Mouse (Mus musculus): ENCODE results near the gene Golga3. TPM values are rescaled to one million over a fixed set of nuclear protein-coding genes. Genes with fewer than 3 reads are reported as not detected.

The Golga3 gene
- 10 to 100 TPM; 47.1 to 47.5 TPM for total RNA-seq (2021)
- long read RNA-seq, experiment 1, full-length matches to known transcripts: 14 of 26 reads
- long read RNA-seq, experiment 1, partial matches to known transcripts: 6 of 26 reads
- long read RNA-seq, experiment 1, other reads (novel, unspliced or antisense): 6 of 26 reads
- long read RNA-seq, experiment 2, full-length matches to known transcripts: 8 of 19 reads
- long read RNA-seq, experiment 2, partial matches to known transcripts: 4 of 19 reads
- long read RNA-seq, experiment 2, other reads (novel, unspliced or antisense): 7 of 19 reads

DNA sequence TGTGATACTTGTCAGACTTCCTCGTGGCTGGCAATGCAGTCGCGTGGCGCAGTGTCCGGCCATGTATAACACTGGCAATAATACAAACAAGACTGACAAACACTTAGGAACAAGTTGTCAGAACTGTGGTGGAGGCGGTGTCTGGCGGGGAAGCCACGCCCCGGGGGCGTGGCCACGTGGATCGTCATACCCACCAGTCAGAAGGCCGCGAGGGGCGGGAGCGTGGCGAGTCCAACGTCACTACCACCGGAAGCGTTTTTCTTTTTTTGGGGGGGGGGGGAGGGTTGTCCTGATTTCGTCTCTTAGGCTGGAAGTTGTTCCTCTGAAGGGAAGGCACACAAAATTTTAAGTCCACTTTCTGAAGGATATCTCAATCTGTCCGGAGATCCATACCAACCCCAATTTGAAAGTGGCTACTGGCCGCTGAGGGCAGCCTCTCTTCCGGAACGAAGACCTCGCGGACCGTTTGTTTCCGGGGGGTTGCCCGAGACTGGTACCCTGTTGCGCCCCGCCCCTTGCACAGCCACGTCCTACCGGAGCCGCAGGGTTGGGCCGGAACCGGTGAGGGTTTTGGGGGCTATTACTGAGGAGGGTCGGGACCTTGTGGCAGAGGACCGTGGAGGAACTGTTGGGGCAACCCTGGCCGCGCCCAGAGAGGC is at the start of gene Golga3:
Gene Golga3 (plus strand): TSS at position 340 of the 659 bp plus-strand sequence.
- DNase-seq (ENCODE audit: low spot score in 2 of 2): peak; percentile 83 to 91

DNA sequence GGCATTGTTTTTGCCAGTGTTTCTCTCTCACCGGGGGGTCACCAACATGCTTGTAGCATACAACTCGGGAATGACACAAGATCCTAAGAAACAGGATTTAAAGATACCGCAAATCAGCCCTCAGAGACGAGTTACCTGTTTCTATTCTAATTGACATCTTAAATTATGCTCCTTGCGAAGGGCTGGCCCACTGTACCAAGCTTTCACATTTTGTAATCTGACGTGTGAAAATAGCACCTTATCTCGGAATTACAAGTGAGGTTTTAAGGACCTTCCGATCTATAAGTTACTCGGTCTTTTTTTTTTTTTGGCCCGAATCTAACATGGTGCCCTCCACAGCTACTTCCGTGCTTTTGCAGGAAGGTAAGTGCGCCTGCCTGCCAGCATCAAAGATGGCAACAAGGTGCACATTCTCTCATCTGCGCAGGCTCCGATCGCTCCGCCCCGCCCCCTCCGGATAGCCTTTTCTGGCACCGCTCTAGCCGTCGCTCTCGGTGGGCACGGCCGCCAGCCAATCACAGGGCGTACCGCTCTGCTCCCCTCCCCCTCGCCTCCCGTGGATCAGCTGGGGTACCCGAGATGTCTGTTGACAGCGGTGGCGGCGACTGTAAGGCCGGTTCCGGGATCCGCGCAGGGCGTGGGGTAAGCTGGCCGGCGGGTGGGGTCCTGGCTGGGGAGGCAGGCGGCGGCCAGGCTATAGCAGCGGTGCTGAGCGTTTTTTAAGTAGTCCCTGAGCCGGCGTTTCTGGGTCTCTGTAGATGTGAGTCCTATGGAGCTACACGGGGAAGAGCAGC is 41.0 kb upstream of the Golga3 start, which contains the start of gene Chfr:
Gene Chfr (plus strand): TSS at position 550 of the 794 bp plus-strand sequence.
- DNase-seq (ENCODE audit: low spot score in 2 of 2): peak; percentile 100

DNA sequence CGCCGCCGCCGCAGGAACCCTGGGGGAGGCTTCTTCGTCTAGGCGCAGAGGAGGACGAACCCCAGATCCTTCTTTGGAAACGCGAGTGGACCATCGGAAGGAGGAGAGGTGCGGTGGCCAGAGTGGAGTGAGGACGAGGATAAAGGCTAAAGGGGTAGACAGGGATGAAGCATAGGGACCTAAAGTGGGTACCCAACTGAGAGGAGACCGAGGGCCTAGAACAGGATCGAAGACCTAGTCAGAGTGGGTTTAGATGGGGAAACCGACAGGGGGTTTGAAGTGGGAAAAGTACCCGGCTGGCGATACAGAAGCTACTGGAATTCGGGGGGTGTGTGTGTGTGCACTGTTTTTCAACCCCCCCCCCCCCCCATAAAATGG is 40.4 kb upstream of the Golga3 start:
- DNase-seq (ENCODE audit: low spot score in 2 of 2): no peak

GRCm38 (mm10) chr5:110137816-110138215 is 38.7 kb upstream of the Golga3 start:
- DNase-seq (ENCODE audit: low spot score in 2 of 2): no peak

- no peak for DNase-seq (ENCODE audit: low spot score in 2 of 2)
Observed at GRCm38 (mm10) chr5:110139325-110139724, 37.2 kb upstream of the Golga3 start.

GRCm38 (mm10) chr5:110140424-110140823 is 36.1 kb upstream of the Golga3 start:
- no peak for DNase-seq (ENCODE audit: low spot score in 2 of 2)

- no peak for DNase-seq (ENCODE audit: low spot score in 2 of 2)
Observed at GRCm38 (mm10) chr5:110142309-110142708, 34.2 kb upstream of the Golga3 start.

GRCm38 (mm10) chr5:110143007-110143406 is 33.5 kb upstream of the Golga3 start:
- DNase-seq (ENCODE audit: low spot score in 2 of 2): no peak

DNA sequence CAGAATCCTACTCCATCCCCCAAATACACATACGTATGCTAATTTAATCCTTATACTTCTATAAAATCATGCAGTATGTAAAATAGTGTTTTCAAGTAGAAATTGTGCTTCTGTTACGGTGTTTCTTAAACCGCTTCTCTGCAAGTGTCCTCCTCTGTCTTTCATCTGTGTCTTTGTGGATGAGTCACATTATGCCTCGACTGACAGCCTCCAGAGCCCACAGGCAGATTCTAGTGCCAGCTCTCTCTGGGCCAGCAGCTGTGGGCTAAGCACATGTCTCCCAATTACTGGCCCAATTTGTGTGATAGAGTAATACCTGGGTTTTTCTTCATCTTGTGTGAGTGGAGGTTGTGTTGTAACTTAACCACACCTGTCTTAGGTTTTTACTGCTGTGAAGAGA is 7.1 kb upstream of the Golga3 start:
- no peak for DNase-seq (ENCODE audit: low spot score in 2 of 2)

DNA sequence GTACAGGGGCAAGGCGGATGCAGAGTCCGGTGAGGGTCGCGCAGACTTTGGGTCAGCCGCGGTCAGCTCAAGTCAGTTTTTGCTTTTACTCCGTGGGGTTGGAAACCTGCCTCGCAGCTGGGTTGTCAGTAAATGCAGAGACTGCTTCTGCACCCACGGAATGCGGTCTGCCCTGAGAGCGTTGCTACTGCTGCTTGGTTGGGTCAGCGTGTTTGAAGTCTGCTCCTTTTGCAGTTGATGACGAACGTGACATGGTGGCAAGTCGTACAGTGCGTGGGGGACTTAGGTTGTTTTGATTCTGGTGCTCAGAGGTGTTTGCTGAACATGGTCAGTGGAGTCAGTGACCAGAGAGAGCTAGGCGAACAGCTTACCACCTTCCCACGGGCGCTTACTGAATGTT is 520 bp downstream of the Golga3 start:
- DNase-seq (ENCODE audit: low spot score in 2 of 2): peak in 1 of 2 experiments; percentile 13

- no peak for DNase-seq (ENCODE audit: low spot score in 2 of 2)
Observed at GRCm38 (mm10) chr5:110178628-110179027, 2.1 kb downstream of the Golga3 start.

GRCm38 (mm10) chr5:110181716-110182115 is 5.2 kb downstream of the Golga3 start:
- DNase-seq (ENCODE audit: low spot score in 2 of 2): no peak

- DNase-seq (ENCODE audit: low spot score in 2 of 2): no peak
Observed at GRCm38 (mm10) chr5:110203164-110203895, 26.8 kb downstream of the Golga3 start.

DNA sequence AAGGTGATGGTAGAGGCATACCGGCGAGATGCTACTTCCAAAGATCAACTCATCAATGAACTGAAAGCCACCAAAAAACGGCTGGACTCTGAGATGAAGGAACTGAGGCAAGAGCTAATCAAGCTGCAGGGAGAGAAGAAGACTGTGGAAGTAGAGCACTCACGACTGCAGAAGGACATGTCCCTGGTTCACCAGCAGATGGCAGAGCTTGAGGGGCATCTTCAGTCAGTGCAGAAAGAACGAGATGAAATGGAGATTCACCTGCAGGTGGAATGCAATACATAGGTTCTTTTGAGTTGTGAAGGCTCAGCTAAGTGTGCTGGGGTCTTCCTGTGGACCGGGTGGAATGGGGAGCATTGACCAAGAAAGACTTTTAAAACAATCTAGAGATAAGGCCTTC is 28.3 kb downstream of the Golga3 start:
- DNase-seq (ENCODE audit: low spot score in 2 of 2): no peak

DNA sequence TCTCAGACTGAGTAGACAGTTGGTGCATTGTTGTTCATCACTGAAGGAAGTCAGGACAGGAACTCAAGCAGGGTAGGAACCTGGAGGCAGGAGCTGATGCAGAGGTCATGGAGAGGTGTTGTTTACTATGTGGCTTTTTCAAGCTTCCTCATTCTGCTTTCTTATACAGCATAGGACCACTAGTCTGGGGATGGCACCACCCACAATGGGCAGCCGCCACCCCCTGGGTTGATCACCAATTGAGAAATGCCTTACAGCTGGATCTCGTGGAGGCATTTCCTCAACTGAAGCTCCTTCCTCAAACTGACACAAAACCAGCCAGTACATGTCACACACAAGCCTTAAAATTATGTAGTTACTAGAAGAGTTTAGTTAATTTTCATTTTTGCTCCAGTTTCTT is 34.8 kb downstream of the Golga3 start:
- no peak for DNase-seq (ENCODE audit: low spot score in 2 of 2)

DNA sequence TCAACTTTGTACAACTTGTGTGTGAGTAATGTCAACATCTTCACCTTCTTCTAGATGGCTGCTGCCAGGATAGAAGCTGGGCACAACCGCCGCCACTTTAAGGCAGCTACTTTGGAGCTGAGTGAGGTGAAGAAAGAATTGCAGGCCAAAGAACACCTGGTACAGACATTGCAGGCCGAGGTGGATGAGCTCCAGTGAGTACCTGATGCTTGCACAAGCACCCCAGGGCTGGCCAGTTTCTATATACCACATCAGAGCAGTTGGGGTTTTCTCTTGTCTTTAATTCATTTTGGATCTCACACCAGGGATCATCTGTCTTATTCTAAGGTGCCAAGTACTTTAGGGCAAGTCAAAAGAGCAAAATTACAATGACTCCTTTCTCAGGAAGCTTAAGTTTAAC is 40.3 kb downstream of the Golga3 start:
- DNase-seq (ENCODE audit: low spot score in 2 of 2): no peak

DNA sequence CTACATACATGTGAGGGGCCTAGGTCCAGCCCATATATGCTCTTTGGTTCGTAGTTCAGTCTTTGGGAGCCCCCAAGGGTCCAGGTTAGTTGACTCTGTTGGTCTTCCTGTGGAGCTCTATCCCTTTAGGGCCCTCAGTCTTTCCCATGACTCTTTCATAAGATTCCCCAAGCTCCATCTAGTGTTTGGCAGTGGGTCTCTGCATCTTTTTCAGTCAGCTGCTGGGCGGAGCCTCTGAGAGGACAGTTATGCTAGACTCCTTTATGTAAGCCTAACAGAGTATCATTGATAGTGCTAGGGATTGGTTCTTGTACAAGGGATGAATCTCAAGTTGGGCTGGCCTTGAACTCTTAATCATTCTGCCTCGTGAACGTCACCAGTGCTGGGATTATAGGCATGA is 43.8 kb downstream of the Golga3 start:
- no peak for DNase-seq (ENCODE audit: low spot score in 2 of 2)

DNA sequence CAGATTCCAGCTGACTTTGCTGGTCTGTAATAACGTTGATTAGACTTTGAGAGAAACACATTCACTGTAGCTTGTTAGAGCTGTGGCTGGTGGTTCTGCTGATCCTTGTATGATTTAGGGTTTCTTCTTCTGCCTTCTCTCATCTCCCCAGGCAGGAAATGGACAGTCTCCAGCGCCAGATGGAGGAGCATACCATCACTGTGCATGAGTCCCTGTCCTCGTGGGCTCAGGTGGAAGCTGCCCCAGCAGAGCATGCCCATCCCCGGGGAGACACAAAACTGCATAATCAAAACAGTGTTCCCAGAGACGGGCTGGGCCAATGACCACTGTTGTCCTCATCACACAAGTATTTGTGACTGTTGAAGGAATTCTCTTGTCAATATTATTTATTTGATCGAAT is 46.3 kb downstream of the Golga3 start:
- no peak for DNase-seq (ENCODE audit: low spot score in 2 of 2)

- no peak for DNase-seq (ENCODE audit: low spot score in 2 of 2)
Observed at GRCm38 (mm10) chr5:110225056-110225455, 48.6 kb downstream of the Golga3 start.

DNA sequence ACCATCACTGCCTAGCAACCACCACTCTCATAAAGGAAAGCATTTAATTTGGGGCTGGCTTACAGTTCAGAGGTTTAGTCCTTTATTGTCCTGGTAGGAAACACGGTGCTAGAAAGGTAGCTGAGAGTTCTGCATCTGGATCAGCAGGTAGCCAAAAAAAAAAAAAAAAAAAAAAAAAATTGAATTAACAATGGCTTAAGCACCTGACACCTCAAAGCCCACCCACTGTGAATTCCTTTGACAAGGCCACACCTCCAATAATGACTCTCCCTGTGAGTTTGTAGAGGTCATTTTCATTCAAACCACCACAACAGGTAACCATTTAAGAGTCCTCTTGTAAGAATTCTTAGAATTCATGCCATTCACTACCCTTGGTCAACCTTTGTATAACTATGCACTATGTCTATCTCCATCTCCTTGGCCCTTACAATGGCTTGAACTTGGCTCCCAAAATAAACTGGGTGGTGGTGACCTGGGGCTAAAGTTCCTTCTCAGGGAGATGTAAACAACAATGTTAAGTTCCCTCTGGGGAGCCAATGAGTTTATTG is 50.9 kb downstream of the Golga3 start:
- DNase-seq (ENCODE audit: low spot score in 2 of 2): no peak

DNA sequence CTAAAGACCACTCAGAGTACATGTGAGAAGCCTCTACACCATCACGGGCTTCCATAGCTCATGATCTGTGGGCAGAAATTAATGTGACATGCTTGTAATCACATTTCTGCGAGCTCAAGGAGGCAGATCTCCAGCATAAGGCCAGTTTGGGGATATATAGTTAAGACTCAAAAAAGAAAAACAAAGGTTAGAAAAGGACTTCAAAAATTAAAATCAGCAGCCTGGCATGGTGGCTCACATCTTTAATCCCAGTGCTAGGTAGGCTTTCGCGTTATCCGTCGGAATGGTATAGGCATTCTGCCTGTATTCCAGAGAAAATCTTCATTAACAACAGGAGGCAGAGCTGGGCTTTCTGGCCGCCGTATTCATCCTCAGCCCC is 53.9 kb downstream of the Golga3 start:
- DNase-seq (ENCODE audit: low spot score in 2 of 2): no peak
